Mouse (Mus musculus) limb, embryonic 10.5 days (tissue): Measurements from ENCODE around the gene Dock11. TPM values are rescaled to one million over a fixed set of nuclear protein-coding genes. Genes with fewer than 3 reads are reported as not detected.
A peak's percentile ranks its signal among the peaks of the same experiment; 100 is the strongest.

ENCODE experiments used
- DNase-seq: peaks from one replicate; pipeline ENCODE4 v3.0.0-alpha.2; 2017; ENCODE audit warnings: low spot score
- H3K27ac ChIP-seq: fragments of 300-500 bp; sonication (generic); 2 replicates; pipeline ENCODE4 v1.5.1; 2016; ENCODE audit warnings: mild to moderate bottlenecking
- H3K27me3 ChIP-seq: fragments of 300-500 bp; sonication (generic); 2 replicates; pipeline ENCODE4 v1.6.1; 2016; ENCODE audit warnings: low read depth, mild to moderate bottlenecking; ENCODE audit not compliant: poor library complexity, severe bottlenecking
- H3K36me3 ChIP-seq: fragments of 300-500 bp; sonication (generic); 2 replicates; pipeline ENCODE4 v1.6.1; 2016; ENCODE audit warnings: mild to moderate bottlenecking, moderate library complexity
- H3K4me1 ChIP-seq: fragments of 300-500 bp; sonication (generic); 2 replicates; pipeline ENCODE4 v1.6.1; 2016
- H3K4me3 ChIP-seq: fragments of 300-500 bp; sonication (generic); 2 replicates; pipeline ENCODE4 v1.5.1; 2016; ENCODE audit warnings: mild to moderate bottlenecking, moderate library complexity
- H3K9me3 ChIP-seq: fragments of 300-500 bp; sonication (generic); replicated peaks from 2 replicates; pipeline ENCODE4 v1.6.1; 2016; ENCODE audit warnings: mild to moderate bottlenecking
- WGBS: fragments of 180-500 bp; shearing (Covaris S2); methylation state at CpG from one replicate; pipeline ENCODE4 v1.1.7; 2016; 5-methylcytosine and 5-hydroxymethylcytosine counted together
- polyA plus RNA-seq: library from polyadenylated mRNA; unstranded; fragments of >200 nt; fragmentation: Nextera tagmentation; extraction: Ambion mirVana; gene quantifications from 2 replicates; pipeline ENCODE4 v1.2.1, GENCODE M21; 2016

Dock11 gene
- polyA plus RNA-seq, 1 experiment from 2014 or later: 15.5 TPM

- Histone ChIP-seq H3K4me1 (no peaks in the 10 kb centered on the region), H3K4me3 (no peak overlapping the region), H3K27me3 (no peaks in the 10 kb centered on the region), H3K27ac (no peak overlapping the region), H3K9me3 (no peaks in the 10 kb centered on the region), H3K36me3 (no peaks in the 10 kb centered on the region)
- DNase-seq: no peak
- 87% methylated on average over 2 of the region's 2 CpGs for whole genome bisulfite sequencing
Measured at GRCm38 (mm10) chrX:36073997-36074396, 185.4 kb downstream of the Dock11 start.

GRCm38 (mm10) chrX:36077164-36077563 lies 188.5 kb downstream of the Dock11 start:
- Histone ChIP-seq H3K36me3 (no peaks in the 10 kb centered on the region), H3K9me3 (no peaks in the 10 kb centered on the region), H3K4me1 (no peaks in the 10 kb centered on the region), H3K27ac (no peak overlapping the region), H3K4me3 (no peak overlapping the region), H3K27me3 (no peaks in the 10 kb centered on the region)
- DNase-seq: no peak
- 89% methylated on average over 4 of the region's 4 CpGs for WGBS

GRCm38 (mm10) chrX:36082917-36083316 lies 194.3 kb downstream of the Dock11 start:
- H3K27ac ChIP-seq: no peak overlapping the region
- H3K27me3 ChIP-seq: no peaks in the 10 kb centered on the region
- H3K4me1 ChIP-seq: no peaks in the 10 kb centered on the region
- no peak for DNase-seq
- H3K9me3 ChIP-seq: no peaks in the 10 kb centered on the region
- 40% methylated on average over 1 of the region's 1 CpGs for WGBS
- no peak overlapping the region for H3K4me3 ChIP-seq
- no peaks in the 10 kb centered on the region for H3K36me3 ChIP-seq

- 88% methylated on average over 6 of the region's 6 CpGs for WGBS
- no peaks in the 10 kb centered on the region for H3K36me3 ChIP-seq
- no peak for DNase-seq
- H3K4me1 ChIP-seq: no peaks in the 10 kb centered on the region
- no peaks in the 10 kb centered on the region for H3K9me3 ChIP-seq
- no peaks in the 10 kb centered on the region for H3K27me3 ChIP-seq
- H3K27ac ChIP-seq: no peak overlapping the region
- no peak overlapping the region for H3K4me3 ChIP-seq
Measured at GRCm38 (mm10) chrX:36088464-36089256, 200.0 kb downstream of the Dock11 start.

- no peaks in the 10 kb centered on the region for H3K27me3 ChIP-seq
- H3K4me1 ChIP-seq: no peaks in the 10 kb centered on the region
- no peaks in the 10 kb centered on the region for H3K36me3 ChIP-seq
- H3K27ac ChIP-seq: no peak overlapping the region
- no peak for DNase-seq
- H3K4me3 ChIP-seq: no peak overlapping the region
- 91% methylated on average over 1 of the region's 1 CpGs for WGBS
- H3K9me3 ChIP-seq: no peaks in the 10 kb centered on the region
Measured at GRCm38 (mm10) chrX:36100883-36101282, 212.3 kb downstream of the Dock11 start.

- H3K4me3 ChIP-seq: no peak overlapping the region
- H3K4me1 ChIP-seq: no peaks in the 10 kb centered on the region
- no peak overlapping the region for H3K27ac ChIP-seq
- H3K9me3 ChIP-seq: no peaks in the 10 kb centered on the region
- no peaks in the 10 kb centered on the region for H3K27me3 ChIP-seq
- no peak for DNase-seq
- no peaks in the 10 kb centered on the region for H3K36me3 ChIP-seq
- WGBS: 82% methylated on average over 3 of the region's 3 CpGs
Measured at GRCm38 (mm10) chrX:36101318-36101717, 212.7 kb downstream of the Dock11 start.

- H3K9me3 ChIP-seq: no peaks in the 10 kb centered on the region
- H3K4me1 ChIP-seq: no peaks in the 10 kb centered on the region
- H3K4me3 ChIP-seq: no peak overlapping the region
- H3K27ac ChIP-seq: no peak overlapping the region
- 48% methylated on average over 3 of the region's 3 CpGs for WGBS
- DNase-seq: no peak
- no peaks in the 10 kb centered on the region for H3K36me3 ChIP-seq
- H3K27me3 ChIP-seq: peaks cover 20% of the 10 kb centered on the region
Measured at GRCm38 (mm10) chrX:36108601-36109000, 220.0 kb downstream of the Dock11 start.

GRCm38 (mm10) chrX:36111622-36112421 lies 223.2 kb downstream of the Dock11 start, which contains the start of gene Il13ra1:
Il13ra1 (plus strand) TSS chrX:36112110.
- Histone ChIP-seq H3K4me3 (peak within 1 kb of the TSS; percentile 57), H3K27ac (peak within 1 kb of the TSS; percentile 70; the same call in 1 of the 2 replicates), H3K36me3 (no peaks in the 10 kb centered on the region), H3K9me3 (no peaks in the 10 kb centered on the region), H3K4me1 (no peaks in the 10 kb centered on the region), H3K27me3 (peaks cover 20% of the 10 kb centered on the region)
- DNase-seq: peak; percentile 58
- WGBS: 11% methylated on average over 41 of the region's 51 CpGs

- H3K27ac ChIP-seq: peak overlapping the region; percentile 70; the same call in 1 of the 2 replicates
- no peaks in the 10 kb centered on the region for H3K36me3 ChIP-seq
- H3K4me3 ChIP-seq: peak overlapping the region; percentile 57
- no peaks in the 10 kb centered on the region for H3K4me1 ChIP-seq
- WGBS: 7% methylated on average over 9 of the region's 9 CpGs
- H3K9me3 ChIP-seq: no peaks in the 10 kb centered on the region
- H3K27me3 ChIP-seq: peaks cover 20% of the 10 kb centered on the region
- DNase-seq: no peak
Measured at GRCm38 (mm10) chrX:36112422-36112750, 223.8 kb downstream of the Dock11 start.

- 94% methylated on average over 4 of the region's 4 CpGs for WGBS
- Histone ChIP-seq H3K36me3 (no peaks in the 10 kb centered on the region), H3K4me1 (no peaks in the 10 kb centered on the region), H3K27ac (no peak overlapping the region), H3K4me3 (no peak overlapping the region), H3K9me3 (no peaks in the 10 kb centered on the region), H3K27me3 (peaks cover 20% of the 10 kb centered on the region)
- no peak for DNase-seq
Measured at GRCm38 (mm10) chrX:36115171-36115570, 226.5 kb downstream of the Dock11 start.

Other genes starting within 250 kb of the Dock11 start
- 1.9 and 3.2 TPM in 2 replicates for gene Il13ra1, start 223.3 kb downstream of the Dock11 start, polyA plus RNA-seq